Mouse (Mus musculus): ENCODE results near the gene Tekt4.

Gene Tekt4

DNA sequence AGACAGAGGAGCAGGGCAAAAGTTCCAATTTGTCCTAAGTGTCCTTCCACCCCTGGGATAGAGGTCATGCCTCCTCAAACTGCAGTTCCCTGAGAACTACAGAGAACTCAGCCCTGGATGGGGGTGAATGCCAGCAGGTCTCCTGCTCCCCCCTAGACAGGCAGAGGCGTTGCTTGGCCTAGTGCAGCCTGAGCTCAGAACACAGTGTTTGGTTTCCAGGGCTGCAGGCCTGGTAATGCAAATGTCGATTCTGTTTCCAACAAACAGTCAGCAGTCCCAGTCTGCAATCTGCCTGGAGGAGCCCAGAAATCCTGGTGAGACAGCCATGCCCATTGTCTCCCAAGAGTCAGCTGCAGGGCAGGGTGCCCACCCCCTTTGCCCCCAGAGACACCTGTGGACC, at the start of gene Tekt4:
TSS of gene Tekt4 (plus strand) at position 344 of the 400 bp plus-strand sequence.
- no peak for DNase-seq

DNA sequence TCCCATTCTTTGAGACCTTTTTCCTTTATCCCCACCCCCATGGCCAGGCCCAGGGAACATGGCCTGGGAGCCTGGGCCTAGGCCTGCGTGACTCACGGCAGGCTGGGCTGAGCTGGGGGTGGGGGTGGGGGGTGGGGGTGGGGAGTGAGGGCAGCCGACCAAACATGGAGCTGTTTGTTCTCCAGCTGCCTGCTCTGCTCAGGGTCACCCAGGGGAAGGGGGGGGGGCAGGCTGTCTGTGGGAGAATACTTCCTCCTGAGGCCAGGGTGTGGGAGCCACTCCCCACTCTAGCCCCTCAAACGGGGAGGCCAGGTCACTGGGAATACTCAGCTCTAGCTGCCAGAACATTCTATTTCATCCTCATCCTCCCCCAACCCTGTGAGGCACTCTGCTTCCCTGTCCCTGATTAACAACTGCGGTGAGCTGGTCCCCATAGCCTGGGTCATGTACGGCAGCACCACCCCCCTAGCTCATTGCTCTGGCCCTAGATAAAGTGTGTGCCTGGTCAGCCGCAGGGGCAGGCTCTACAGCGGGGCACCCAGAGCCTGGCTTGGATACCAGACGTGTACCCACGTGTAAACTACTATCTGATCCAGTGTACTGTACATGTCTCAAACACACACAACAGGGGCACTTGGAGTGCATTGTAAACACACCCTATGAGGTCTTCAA, 49.1 kb upstream of the Tekt4 start:
- DNase-seq = no peak

DNA sequence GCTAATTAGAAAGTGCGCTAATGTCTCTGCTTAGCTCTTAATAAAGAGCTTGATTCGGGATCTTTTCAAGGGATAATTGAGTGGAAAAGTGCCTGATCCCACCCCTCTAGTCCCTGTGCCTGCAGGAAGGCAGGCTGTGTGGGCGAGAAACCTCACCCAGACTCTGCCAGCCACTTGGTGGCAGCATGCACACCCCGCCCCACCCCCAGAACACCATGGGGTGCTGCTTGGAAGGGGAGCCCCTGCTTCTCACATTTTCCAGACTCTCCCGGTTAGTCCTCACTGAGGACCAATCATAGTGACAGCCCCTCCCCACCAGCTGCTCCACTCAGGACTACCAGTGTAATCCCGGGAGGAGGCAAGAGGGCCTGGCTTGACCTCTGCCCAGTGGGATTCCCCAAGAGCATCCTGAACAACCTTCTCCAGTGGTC, 48.4 kb upstream of the Tekt4 start:
- DNase-seq = no peak

DNA sequence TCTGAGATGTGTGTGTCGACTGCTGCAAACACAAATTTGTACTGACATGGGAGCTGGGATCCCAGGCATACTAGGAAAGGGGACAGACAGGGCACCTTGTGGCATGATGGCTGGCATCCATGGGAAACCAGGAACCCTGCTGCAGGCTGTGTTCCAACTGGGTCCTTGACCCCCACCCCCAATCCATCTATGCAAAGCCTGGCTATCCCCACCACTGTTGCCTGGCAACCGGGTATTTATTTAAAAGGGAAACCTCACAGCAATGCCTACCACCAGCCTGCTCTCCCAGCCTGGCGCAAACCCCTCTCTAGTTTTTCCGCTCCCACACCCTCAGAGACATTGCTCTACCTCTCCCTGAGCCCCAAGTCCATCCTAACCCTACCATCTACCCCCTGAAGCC, 47.1 kb upstream of the Tekt4 start:
- no peak for DNase-seq

DNA sequence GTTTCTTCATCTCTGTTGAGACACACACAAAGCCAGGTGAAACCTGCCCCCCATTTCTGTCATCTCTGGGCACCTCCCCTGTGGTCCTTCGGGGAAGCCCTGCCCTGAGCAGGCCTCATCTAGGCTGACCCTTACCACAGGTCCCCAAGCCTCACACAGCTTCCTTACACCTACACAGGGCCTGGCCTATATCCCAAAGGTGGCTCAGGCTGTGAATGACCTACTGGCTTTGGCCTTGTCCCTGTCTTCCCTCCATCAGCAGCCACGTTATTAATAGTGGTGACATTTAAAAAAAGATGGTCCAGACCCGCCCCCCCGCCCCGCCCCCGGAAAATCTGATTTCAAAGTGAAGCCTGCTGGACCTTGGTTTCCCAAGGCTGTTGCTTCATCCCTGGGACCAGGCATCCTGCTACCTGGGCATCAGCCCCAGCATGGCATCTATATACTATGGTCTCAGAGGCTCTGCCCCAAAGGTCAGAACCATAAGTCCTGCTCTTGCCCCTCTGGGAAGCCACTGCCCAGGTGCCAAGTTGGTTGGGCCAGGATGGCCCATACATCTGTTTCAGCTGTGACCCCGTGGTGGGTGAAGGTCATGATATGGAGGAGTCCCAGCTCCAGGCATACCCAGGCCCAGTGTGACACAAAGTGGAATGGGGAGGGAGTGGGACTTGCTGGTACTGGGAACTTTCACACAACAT, 46.0 kb upstream of the Tekt4 start:
- DNase-seq = no peak

DNA sequence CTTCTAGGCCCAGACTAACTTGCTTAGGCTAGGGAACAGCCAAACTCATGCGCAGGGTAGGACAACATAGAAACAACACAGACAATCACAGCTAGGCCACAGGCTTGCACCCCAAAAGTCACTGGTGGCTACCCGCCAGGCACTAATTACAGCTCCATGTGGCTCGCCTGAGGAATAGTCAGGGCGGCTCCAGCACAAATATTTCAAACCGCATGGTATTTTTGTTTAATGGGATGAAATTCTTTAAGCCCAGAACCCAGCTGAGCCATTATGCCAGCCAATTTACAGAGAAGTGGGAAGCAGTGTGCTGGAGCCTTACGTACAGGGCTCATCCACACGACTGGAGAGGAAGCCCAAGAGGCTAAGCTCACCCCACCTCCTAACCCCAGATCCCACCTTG, 44.8 kb upstream of the Tekt4 start:
- no peak for DNase-seq

DNA sequence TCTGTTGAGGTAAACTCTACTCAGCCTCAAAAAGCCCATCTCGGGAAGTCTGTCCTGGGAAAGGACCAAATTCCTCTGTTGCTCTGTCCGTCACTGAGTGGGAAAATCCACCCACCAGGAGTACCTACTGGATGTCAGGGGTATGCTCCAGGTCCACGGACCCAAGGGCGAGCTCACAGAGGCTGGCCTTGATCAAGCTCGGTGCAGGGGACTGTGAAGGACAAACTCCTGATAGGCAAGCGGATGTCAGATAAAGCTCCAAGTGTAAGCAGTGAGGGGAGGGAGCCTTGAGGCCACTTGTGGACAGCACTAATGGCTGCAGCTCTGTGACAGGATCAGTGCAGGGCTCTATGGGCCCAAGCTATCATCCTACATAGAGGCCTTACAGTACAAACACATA, 44.2 kb upstream of the Tekt4 start:
- DNase-seq = no peak

DNA sequence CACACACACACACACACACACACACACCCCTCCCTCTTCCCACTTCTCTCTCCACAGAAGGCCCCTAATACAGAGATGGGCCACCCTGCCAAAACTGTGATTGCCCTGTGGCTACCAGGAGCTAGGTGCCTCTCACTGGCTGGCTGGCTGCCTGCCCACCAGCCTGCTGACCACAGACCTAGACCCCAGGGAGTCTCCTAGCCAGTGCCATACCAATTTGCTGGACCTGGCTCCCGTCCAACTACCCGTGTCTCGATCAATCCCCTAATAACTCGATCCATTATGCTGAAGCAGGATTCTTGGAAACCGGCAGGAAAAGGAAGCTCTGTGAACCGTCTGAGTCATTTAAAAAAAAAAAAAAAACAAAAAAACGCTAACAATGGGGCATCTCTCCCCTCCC, 43.6 kb upstream of the Tekt4 start:
- DNase-seq = no peak

DNA sequence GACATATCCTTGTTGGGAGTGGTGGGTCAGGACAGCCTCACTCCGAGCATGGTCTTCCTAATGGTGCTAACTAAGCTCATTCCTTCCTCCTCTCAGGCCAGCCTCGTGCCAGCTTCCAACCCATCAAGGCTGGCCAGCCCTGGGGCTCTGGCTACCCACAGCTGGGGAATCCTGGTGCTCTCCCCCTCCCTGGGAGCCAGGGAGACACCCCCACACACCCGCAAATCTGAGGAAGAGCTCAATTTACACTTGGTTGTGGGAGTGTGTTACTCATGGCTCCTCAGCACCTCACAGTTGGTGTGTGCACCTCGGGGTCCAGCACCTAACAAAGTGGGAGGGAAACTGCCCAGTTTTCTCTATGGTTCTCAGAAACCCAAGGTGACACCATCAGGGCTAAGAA, 43.2 kb upstream of the Tekt4 start:
- no peak for DNase-seq

DNA sequence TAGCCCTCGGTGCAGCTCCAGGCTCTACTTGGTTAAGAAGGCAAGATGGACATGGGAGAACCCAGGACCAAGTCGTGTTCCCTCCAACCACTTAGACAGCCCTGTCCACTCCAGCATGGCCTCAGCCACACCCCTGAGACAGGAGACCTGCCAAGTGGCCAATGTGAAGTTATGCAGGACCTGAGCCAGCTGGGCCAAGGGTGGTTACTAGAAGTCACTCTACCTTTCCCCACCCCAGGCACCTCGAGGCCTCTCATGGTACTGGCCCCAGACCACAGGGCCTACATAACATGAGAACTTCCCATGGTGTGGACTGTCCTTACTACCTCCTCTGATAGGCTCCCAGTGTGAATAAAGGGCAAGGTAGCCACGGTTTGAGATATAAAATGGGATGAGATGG, 40.2 kb upstream of the Tekt4 start:
- DNase-seq = no peak

DNA sequence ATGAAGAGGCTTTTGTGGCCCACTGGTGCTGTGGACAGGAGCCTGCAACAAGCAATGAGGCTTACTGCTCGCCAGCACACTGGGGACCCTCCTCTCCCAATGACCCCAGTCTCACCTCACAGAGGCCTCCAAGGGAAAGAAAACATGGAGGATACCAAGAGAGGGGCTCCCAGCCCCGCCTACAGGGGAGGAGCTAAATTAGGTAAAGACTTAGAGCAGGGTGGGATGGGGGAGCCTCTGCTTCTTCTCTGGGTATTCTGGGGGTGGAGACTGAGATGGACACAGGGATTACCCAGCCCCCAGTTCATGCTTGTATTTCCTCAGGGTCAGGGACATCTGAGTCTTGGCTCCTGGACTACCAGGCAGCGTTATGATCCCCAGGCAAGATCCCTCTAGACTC, 39.5 kb upstream of the Tekt4 start:
- DNase-seq = no peak

DNA sequence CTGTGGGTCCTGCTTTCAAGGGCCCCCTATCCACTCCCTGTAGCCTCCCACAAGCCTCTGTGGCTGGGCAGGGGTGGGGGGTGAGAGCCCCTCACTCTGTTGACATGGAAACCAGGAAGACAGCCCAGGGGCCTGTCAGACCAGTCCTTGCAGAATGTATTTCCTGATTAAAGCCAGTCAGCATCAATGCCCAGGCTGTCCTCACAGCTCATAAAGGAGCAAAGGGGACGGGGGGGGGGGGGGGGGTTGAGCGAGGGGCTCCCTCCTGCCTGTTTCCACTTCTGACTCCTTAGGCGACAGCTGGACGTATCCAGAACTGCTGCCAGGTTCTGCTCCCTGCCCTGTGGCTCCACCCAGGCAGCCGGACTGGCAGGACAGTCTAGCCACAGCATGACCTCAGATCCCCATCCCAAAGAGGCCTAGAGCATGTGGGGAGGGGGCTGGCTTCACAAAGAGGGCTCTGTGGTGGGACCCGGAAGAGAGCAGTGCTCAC, 38.9 kb upstream of the Tekt4 start:
- no peak for DNase-seq

DNA sequence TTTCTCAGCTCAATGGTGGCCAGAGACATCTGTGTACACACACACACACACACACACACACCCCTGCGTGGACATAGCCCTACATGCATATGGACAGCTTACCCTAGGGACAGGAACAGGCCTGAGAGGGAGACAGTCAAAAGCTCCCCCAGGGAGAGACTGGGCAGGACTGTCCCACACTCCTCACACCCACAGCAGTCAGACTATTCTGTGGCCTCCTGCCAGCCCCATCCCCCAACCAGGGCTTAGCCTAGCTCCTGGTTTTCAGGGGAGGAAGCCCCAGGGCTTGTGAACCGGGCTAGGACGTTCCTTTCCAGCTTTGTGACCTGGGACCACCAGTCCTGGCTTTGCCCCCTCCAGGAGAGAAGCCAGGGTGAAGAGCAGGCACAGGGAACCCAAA, 38.2 kb upstream of the Tekt4 start:
- DNase-seq = no peak

DNA sequence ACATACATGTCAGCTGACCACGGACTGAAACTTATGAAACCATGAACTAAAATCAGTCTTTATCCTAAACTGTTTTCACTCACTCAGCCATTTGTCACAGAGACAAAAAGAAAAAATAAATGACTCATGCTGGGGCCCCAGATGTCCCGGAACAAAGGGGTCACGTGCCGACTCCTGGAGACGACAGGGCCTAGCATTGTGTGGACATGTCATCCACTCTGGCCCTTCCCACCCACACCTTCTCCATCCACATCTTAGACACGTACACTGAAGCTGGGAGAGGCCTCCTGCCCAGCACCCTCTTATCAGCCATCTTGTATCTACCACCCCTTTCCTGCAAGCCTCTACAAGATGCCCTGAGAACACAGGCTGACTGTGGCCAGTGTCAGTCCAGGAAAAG, 36.4 kb upstream of the Tekt4 start:
- DNase-seq = no peak

DNA sequence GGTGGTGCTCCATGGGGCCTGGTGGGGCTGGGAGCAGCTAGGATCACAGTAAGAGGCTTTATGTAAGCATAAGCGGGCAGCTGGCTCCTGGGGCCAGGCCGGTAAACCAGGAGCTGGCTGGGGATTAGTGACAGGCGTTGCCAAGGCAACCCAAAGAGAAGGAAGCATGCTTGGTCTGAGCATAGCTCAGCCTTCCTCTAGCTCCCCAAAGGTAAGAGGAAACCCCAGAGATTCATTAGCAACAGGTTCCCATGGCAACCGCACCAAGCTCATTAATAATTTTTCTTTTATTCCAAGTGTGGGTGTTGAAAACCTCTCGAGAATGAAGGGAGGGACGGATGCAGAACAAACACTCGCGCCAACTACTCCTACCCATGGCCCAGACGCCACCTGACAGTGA, 35.5 kb upstream of the Tekt4 start:
- DNase-seq = no peak

DNA sequence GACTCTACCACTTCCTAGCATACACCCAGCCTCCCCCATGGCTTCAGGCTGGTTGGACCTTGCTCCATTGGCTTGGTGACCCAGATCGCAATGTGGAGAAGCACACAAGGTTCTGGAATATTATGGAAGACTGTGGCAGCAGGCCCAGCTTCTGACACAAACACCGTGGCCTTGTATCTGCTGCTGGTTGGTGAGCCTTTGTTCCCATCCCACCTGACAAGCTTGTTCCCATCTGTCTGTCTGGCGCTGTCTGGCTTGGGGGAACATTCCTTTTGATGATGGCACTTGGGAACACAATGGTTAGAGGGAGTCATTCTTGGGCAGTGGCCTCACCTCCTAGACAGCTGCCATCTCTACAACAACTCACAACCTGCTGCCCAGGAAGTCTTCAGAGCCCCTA, 33.4 kb upstream of the Tekt4 start:
- DNase-seq = no peak

DNA sequence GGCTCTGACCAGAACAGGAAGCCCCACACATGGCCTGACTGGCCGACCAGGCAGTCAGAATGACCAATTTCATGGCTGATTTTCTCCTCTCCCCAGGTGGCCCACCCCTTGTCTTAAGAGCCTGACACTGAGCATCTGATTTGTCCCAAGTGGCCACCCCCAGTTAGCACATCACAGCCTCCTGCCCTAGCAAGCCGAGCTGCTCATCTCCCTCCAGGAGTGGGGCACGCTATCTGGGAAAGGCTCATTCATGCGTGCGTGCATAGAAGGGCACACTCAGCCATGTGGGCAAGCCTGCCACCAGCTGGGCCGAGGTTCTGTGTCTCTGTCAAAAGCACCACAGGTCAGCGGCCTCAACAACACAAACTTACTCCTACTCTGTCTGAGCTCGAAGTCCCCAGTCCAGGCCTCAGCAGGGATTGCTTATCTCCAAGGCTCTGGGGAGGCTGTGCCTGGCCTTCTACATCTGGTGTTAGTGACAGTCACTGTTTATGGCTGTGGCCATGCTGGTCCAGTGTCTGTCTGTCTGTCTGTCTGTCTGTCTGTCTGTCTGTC, 29.8 kb upstream of the Tekt4 start:
- no peak for DNase-seq

DNA sequence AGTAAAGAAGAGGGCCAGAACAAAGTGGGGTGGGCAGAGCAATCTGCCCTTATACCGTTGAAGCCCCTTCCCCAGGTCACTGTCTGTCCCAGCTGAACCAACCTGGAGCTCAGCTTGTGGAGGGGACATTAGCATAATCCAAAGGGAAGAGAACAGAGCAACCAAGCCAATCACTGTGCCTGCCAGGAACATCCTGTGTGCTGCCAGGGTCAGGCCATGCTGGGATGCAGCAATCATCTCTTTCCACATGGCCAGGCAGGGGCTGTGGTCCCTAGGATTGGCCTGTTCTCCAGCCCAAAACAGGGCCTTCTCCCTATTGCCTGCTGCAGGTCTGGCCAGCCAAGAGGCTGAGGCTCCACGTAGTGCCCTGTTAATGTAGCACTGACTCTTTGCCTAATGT, 28.4 kb upstream of the Tekt4 start:
- no peak for DNase-seq

DNA sequence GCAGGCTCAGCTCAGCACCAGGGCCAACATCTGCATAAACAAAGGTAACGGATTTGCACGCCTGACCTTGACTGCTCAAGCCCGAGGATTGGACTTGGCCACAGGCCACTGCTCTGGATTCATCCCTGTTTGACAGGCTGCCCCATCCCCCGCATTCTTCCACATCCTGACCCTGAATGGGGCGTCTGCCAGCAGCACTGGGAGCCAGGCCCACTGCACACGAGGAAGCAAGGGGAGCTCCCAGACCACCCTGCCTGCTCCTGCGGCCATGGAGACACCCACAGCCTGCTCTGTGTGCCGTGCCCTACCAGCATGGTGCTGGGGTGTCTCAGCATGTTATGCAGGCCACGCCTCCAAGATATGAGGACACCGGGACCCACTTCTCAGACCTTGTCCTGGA, 27.0 kb upstream of the Tekt4 start:
- no peak for DNase-seq

DNA sequence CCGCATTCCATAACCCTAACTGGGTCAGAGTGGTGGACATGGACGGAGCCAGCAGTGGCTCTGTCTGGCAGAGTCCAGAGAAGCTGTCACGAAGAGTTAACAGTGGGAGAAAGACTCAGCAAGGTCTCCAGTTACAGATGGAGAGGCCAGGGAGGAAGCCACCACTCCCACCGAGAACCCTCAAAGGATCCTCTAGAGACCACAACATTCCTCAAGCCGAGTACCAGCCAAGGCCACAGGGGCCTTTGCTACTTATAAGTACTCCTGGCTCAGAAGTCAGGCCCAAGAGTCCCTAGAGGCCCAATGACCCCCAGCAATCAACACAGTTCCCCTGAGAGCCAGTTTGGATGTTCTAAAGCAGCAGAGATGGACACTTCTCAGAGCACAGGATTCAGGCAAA, 25.2 kb upstream of the Tekt4 start:
- no peak for DNase-seq

DNA sequence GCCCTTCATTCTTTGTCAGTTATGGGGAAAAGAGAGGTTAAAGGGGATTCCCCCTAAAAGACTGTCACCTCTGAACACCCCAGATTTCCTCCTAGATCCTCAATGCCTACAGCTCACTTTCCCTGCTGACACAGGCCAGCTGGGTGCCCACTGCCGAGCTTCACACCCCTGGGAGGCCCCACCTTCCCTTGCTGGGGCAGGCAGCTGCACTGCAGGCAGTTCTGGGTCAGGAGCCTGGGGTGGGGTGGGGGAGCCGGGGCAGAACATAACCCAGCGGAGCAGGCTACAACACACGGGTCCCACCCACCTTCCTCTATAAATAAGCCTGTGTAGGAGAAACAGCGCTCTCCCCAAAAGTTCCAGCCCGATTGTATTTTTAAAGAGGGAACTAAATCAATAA, 24.5 kb upstream of the Tekt4 start:
- no peak for DNase-seq

DNA sequence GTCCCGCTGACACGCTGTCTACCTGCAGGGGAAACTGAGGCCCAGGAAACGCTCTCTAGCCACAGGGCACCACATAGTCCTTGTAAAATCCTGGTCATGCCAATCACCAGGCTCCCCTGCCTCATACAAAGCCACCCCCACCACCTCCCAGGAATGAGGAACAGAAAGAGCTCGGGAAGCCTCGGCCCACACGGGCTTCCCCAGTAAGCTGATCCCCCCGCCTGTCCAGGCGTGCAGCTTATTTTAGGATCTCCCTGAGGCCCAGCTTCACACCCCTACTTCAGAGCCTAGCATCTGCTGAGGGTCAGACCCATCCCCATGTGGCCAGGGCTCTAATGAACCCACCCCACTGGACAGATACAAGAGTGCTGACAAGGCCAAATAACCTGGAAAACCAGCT, 23.9 kb upstream of the Tekt4 start:
- no peak for DNase-seq

DNA sequence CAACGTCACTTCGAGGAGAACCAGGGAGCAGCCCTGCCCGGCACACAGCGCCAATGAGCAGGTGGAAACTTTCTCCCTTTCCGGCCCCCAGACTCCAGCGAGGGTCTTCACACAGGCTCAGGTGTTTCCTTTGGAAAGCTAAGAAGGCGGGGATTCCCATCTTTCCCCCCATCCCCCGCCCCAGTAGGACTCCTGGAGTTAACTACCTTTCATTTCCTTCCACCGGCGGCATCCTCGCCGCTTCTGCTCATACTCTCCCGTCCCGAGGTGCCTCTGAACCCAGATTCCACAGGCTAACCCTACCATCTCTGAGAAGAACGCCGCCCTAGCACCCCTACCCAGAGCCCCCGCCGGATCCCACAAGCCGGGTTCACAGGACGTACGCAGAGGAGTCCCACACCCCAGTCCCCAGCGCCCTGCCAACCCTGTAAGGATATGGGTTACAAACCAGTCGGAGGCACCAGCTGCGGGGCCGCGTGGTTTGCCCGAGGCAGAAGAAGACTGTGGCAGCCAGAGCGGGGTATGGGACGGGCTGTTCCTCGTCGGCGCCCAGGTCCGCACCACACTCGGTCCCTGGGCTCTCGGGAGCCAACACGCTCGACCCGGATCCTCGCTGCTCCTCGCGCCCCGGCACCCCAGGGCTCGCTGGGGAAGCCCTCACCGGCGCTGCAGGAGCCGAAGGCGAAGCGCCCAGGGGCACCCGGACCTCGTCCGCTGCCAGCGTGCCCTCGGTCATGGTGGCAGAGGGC, 21.8 kb upstream of the Tekt4 start:
- DNase-seq = no peak

DNA sequence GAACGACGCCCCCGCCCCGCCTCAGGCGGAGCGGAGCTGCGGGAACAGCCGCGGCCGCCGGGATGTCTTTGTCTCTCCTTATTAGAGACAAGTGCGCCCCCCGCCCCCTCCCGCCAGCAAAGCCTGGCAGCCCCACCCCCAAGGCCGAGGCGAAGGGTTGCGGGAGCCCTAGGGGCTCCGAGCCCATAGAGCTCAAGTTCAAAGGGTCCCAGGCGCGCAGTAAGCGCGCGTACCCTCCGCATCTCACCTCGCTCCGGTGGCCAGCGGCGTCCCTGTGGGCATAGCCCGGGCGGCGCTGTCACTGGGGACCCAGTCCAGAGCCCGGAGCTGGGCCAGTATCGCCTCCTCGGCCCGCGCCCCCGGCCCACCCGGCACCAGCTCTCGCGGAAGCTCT, 21.2 kb upstream of the Tekt4 start:
- DNase-seq = no peak
